Mouse (Mus musculus) c-Kit-positive CD71-negative TER-119-negative erythroid progenitor cells, embryonic 14.5 days (primary cell): Measurements from ENCODE around the gene Ifi27l2a.
A peak's percentile ranks its signal among the peaks of the same experiment; 100 is the strongest.
"Not testable (repeated sequence)": the region's sequence is repeated elsewhere in the genome, so short reads cannot be mapped to it uniquely, and the experiment has no call there.

Experiments
- DNase-seq: peaks from one replicate; pipeline ENCODE4 v3.0.0-alpha.2; 2013; ENCODE audit warnings: low read depth

Ifi27l2a gene

GRCm38 (mm10) chr12:103443524-103443923, at the start of gene Ifi27l2a:
Gene Ifi27l2a (minus strand): TSS chr12:103443680.
- peak; percentile 8 for DNase-seq

- DNase-seq: peak; percentile 70
These were observed 49.3 kb upstream of the Ifi27l2a start for GRCm38 (mm10) chr12:103492767-103493166.

GRCm38 (mm10) chr12:103491091-103491730, 47.7 kb upstream of the Ifi27l2a start:
- DNase-seq: no peak

GRCm38 (mm10) chr12:103487750-103488149, 44.3 kb upstream of the Ifi27l2a start:
- DNase-seq: no peak

GRCm38 (mm10) chr12:103487276-103487675, 43.8 kb upstream of the Ifi27l2a start:
- no peak for DNase-seq

GRCm38 (mm10) chr12:103486726-103487125, 43.2 kb upstream of the Ifi27l2a start:
- DNase-seq: no peak

- not testable (repeated sequence) for DNase-seq
These were observed 40.9 kb upstream of the Ifi27l2a start for GRCm38 (mm10) chr12:103484200-103484972.

- no peak for DNase-seq
These were observed 39.3 kb upstream of the Ifi27l2a start for GRCm38 (mm10) chr12:103482781-103483180.

- no peak for DNase-seq
These were observed 38.2 kb upstream of the Ifi27l2a start for GRCm38 (mm10) chr12:103481671-103482070.

- no peak for DNase-seq
These were observed 34.1 kb upstream of the Ifi27l2a start for GRCm38 (mm10) chr12:103477461-103478015.

GRCm38 (mm10) chr12:103476779-103477389, 33.4 kb upstream of the Ifi27l2a start:
- DNase-seq: no peak

- DNase-seq: no peak
These were observed 31.0 kb upstream of the Ifi27l2a start for GRCm38 (mm10) chr12:103474481-103474880.

GRCm38 (mm10) chr12:103457140-103457539, 13.7 kb upstream of the Ifi27l2a start, which contains the start of gene Ifi27l2b:
Gene Ifi27l2b (minus strand): TSS chr12:103457223.
- DNase-seq: no peak

- DNase-seq: not testable (repeated sequence)
These were observed 13.2 kb upstream of the Ifi27l2a start for GRCm38 (mm10) chr12:103456727-103457126.

- no peak for DNase-seq
These were observed 9.9 kb upstream of the Ifi27l2a start for GRCm38 (mm10) chr12:103453361-103453760.

- no peak for DNase-seq
These were observed 1.6 kb upstream of the Ifi27l2a start for GRCm38 (mm10) chr12:103445060-103445459.

GRCm38 (mm10) chr12:103444261-103444660, 781 bp upstream of the Ifi27l2a start:
- DNase-seq: not testable (repeated sequence)

- no peak for DNase-seq
These were observed 5.9 kb downstream of the Ifi27l2a start for GRCm38 (mm10) chr12:103437601-103438000.

- no peak for DNase-seq
These were observed 8.6 kb downstream of the Ifi27l2a start for GRCm38 (mm10) chr12:103434861-103435260.

- peak; percentile 5 for DNase-seq
These were observed 9.3 kb downstream of the Ifi27l2a start, which contains the start of gene Ifi27 for GRCm38 (mm10) chr12:103433986-103434731. Gene Ifi27 (plus strand): TSS chr12:103434211.

- DNase-seq: no peak
These were observed 10.1 kb downstream of the Ifi27l2a start for GRCm38 (mm10) chr12:103433430-103433829.

GRCm38 (mm10) chr12:103426710-103427109, 16.8 kb downstream of the Ifi27l2a start:
- DNase-seq: no peak
